Mouse (Mus musculus): ENCODE measurements around the gene Nosip. TPM values are rescaled to one million over a fixed set of nuclear protein-coding genes. Genes with fewer than 3 reads are reported as not detected.
"Not testable (repeated sequence)": the region's sequence is repeated elsewhere in the genome, so short reads cannot be mapped to it uniquely, and the experiment has no call there.

Nosip gene
- polyA plus RNA-seq, 1 experiment from 2014 or later = 57.2 TPM

- H3K27me3 ChIP-seq (replicated peaks; ENCODE audit: control insufficient read depth, insufficient read depth, low read length) = no peaks in the 10 kb centered on the region
- no peak overlapping the region for H3K27ac ChIP-seq (ENCODE audit: low read depth)
- ATAC-seq (replicated peaks; ENCODE audit: low FRiP score, low TSS enrichment, low read depth) (no peak), DNase-seq (ENCODE audit: low spot score) (no peak)
- H3K9me3 ChIP-seq (ENCODE audit: control insufficient read depth, low read length) = no peaks in the 10 kb centered on the region
- H3K4me2 ChIP-seq (ENCODE audit: low read length) = no peak overlapping the region
- no peaks in the 10 kb centered on the region for H3K36me3 ChIP-seq (ENCODE audit: control insufficient read depth, insufficient read depth, low read length)
- 83% methylated on average over 5 of the region's 5 CpGs for WGBS
- H3K4me1 ChIP-seq (replicated peaks; ENCODE audit: control insufficient read depth, insufficient read depth, low read length) = peaks cover 17% of the 10 kb centered on the region
- no peak overlapping the region for H3K9ac ChIP-seq (ENCODE audit: low read length)
- H3K4me3 ChIP-seq (ENCODE audit: low read depth, low read length) = no peak overlapping the region
Observed at GRCm38 (mm10) chr7:45104941-45105340, 42.7 kb downstream of the Nosip start.

- 76% methylated on average over 8 of the region's 8 CpGs for WGBS
- no peaks in the 10 kb centered on the region for H3K27me3 ChIP-seq (replicated peaks; ENCODE audit: control insufficient read depth, insufficient read depth, low read length)
- H3K4me3 ChIP-seq (ENCODE audit: low read depth, low read length) = no peak overlapping the region
- H3K27ac ChIP-seq (ENCODE audit: low read depth) = no peak overlapping the region
- ATAC-seq (replicated peaks; ENCODE audit: low FRiP score, low TSS enrichment, low read depth) (no peak), DNase-seq (ENCODE audit: low spot score) (no peak)
- no peak overlapping the region for H3K9ac ChIP-seq (ENCODE audit: low read length)
- H3K4me2 ChIP-seq (ENCODE audit: low read length) = no peak overlapping the region
- H3K4me1 ChIP-seq (replicated peaks; ENCODE audit: control insufficient read depth, insufficient read depth, low read length) = peaks cover 17% of the 10 kb centered on the region
- no peaks in the 10 kb centered on the region for H3K9me3 ChIP-seq (ENCODE audit: control insufficient read depth, low read length)
- H3K36me3 ChIP-seq (ENCODE audit: control insufficient read depth, insufficient read depth, low read length) = no peaks in the 10 kb centered on the region
Observed at GRCm38 (mm10) chr7:45105491-45105890, 43.3 kb downstream of the Nosip start.

GRCm38 (mm10) chr7:45106441-45106840 is 44.2 kb downstream of the Nosip start:
- ATAC-seq (replicated peaks; ENCODE audit: low FRiP score, low TSS enrichment, low read depth) = no peak
- H3K27me3 ChIP-seq (replicated peaks; ENCODE audit: control insufficient read depth, insufficient read depth, low read length) = no peaks in the 10 kb centered on the region

GRCm38 (mm10) chr7:45107052-45107645 is 44.9 kb downstream of the Nosip start:
- Histone ChIP-seq H3K36me3 (ENCODE audit: control insufficient read depth, insufficient read depth, low read length) (no peaks in the 10 kb centered on the region), H3K4me1 (replicated peaks; ENCODE audit: control insufficient read depth, insufficient read depth, low read length) (peaks cover 17% of the 10 kb centered on the region), H3K4me2 (ENCODE audit: low read length) (no peak overlapping the region), H3K9ac (ENCODE audit: low read length) (no peak overlapping the region), H3K9me3 (ENCODE audit: control insufficient read depth, low read length) (no peaks in the 10 kb centered on the region), H3K4me3 (ENCODE audit: low read depth, low read length) (no peak overlapping the region), H3K27me3 (replicated peaks; ENCODE audit: control insufficient read depth, insufficient read depth, low read length) (no peaks in the 10 kb centered on the region), H3K27ac (ENCODE audit: low read depth) (no peak overlapping the region)
- no peak for ATAC-seq (replicated peaks; ENCODE audit: low FRiP score, low TSS enrichment, low read depth)
- 50% methylated on average over 5 of the region's 5 CpGs for WGBS
- DNase-seq (ENCODE audit: low spot score) = no peak

More at GRCm38 (mm10) chr7:45106441-45106840, 44.2 kb downstream of the Nosip start:
- Histone ChIP-seq H3K27ac (ENCODE audit: low read depth) (no peak overlapping the region), H3K4me3 (ENCODE audit: low read depth, low read length) (no peak overlapping the region), H3K4me1 (replicated peaks; ENCODE audit: control insufficient read depth, insufficient read depth, low read length) (peaks cover 17% of the 10 kb centered on the region), H3K36me3 (ENCODE audit: control insufficient read depth, insufficient read depth, low read length) (no peaks in the 10 kb centered on the region), H3K9ac (ENCODE audit: low read length) (no peak overlapping the region), H3K4me2 (ENCODE audit: low read length) (no peak overlapping the region), H3K9me3 (ENCODE audit: control insufficient read depth, low read length) (no peaks in the 10 kb centered on the region)
- 59% methylated on average over 6 of the region's 6 CpGs for WGBS
- no peak for DNase-seq (ENCODE audit: low spot score)

GRCm38 (mm10) chr7:45110089-45110488 is 47.9 kb downstream of the Nosip start:
- DNase-seq (ENCODE audit: low spot score); H3K4me1 ChIP-seq (replicated peaks; ENCODE audit: control insufficient read depth, insufficient read depth, low read length); H3K9ac ChIP-seq (ENCODE audit: low read length); H3K27me3 ChIP-seq (replicated peaks; ENCODE audit: control insufficient read depth, insufficient read depth, low read length); H3K4me3 ChIP-seq (ENCODE audit: low read depth, low read length); H3K4me2 ChIP-seq (ENCODE audit: low read length); H3K9me3 ChIP-seq (ENCODE audit: control insufficient read depth, low read length); H3K27ac ChIP-seq (ENCODE audit: low read depth); H3K36me3 ChIP-seq (ENCODE audit: control insufficient read depth, insufficient read depth, low read length); ATAC-seq (replicated peaks; ENCODE audit: low FRiP score, low TSS enrichment, low read depth): not testable (repeated sequence)
- WGBS = 85% methylated on average over 4 of the region's 4 CpGs

- Histone ChIP-seq H3K4me1 (replicated peaks; ENCODE audit: control insufficient read depth, insufficient read depth, low read length) (0 out of 2 replicates have a peak, but pooled peaks cover 1% of the 10 kb centered on the region), H3K4me2 (ENCODE audit: low read length) (no peak overlapping the region), H3K36me3 (ENCODE audit: control insufficient read depth, insufficient read depth, low read length) (no peaks in the 10 kb centered on the region), H3K27me3 (replicated peaks; ENCODE audit: control insufficient read depth, insufficient read depth, low read length) (no peaks in the 10 kb centered on the region), H3K27ac (ENCODE audit: low read depth) (no peak overlapping the region), H3K4me3 (ENCODE audit: low read depth, low read length) (no peak overlapping the region), H3K9ac (ENCODE audit: low read length) (no peak overlapping the region), H3K9me3 (ENCODE audit: control insufficient read depth, low read length) (no peaks in the 10 kb centered on the region)
- ATAC-seq (replicated peaks; ENCODE audit: low FRiP score, low TSS enrichment, low read depth) (no peak), DNase-seq (ENCODE audit: low spot score) (no peak)
- 59% methylated on average over 2 of the region's 2 CpGs for WGBS
Observed at GRCm38 (mm10) chr7:45111940-45112339, 49.7 kb downstream of the Nosip start.

- H3K9me3 ChIP-seq (ENCODE audit: control insufficient read depth, low read length) = no peaks in the 10 kb centered on the region
- no peak overlapping the region for H3K4me2 ChIP-seq (ENCODE audit: low read length)
- H3K27ac ChIP-seq (ENCODE audit: low read depth) = no peak overlapping the region
- H3K4me3 ChIP-seq (ENCODE audit: low read depth, low read length) = no peak overlapping the region
- 32% methylated on average over 3 of the region's 3 CpGs for WGBS
- ATAC-seq (replicated peaks; ENCODE audit: low FRiP score, low TSS enrichment, low read depth) (no peak), DNase-seq (ENCODE audit: low spot score) (no peak)
- H3K9ac ChIP-seq (ENCODE audit: low read length) = no peak overlapping the region
- H3K4me1 ChIP-seq (replicated peaks; ENCODE audit: control insufficient read depth, insufficient read depth, low read length) = 0 out of 2 replicates have a peak, but pooled peaks cover 5% of the 10 kb centered on the region
- no peaks in the 10 kb centered on the region for H3K27me3 ChIP-seq (replicated peaks; ENCODE audit: control insufficient read depth, insufficient read depth, low read length)
- no peaks in the 10 kb centered on the region for H3K36me3 ChIP-seq (ENCODE audit: control insufficient read depth, insufficient read depth, low read length)
Observed at GRCm38 (mm10) chr7:45112529-45112928, 50.3 kb downstream of the Nosip start.

- WGBS = 66% methylated on average over 2 of the region's 2 CpGs
- no peaks in the 10 kb centered on the region for H3K9me3 ChIP-seq (ENCODE audit: control insufficient read depth, low read length)
- ATAC-seq (replicated peaks; ENCODE audit: low FRiP score, low TSS enrichment, low read depth) (no peak), DNase-seq (ENCODE audit: low spot score) (no peak)
- H3K9ac ChIP-seq (ENCODE audit: low read length) = no peak overlapping the region
- no peak overlapping the region for H3K27ac ChIP-seq (ENCODE audit: low read depth)
- 0 out of 2 replicates have a peak, but pooled peaks cover 4% of the 10 kb centered on the region for H3K36me3 ChIP-seq (ENCODE audit: control insufficient read depth, insufficient read depth, low read length)
- no peak overlapping the region for H3K4me3 ChIP-seq (ENCODE audit: low read depth, low read length)
- H3K4me2 ChIP-seq (ENCODE audit: low read length) = no peak overlapping the region
- H3K4me1 ChIP-seq (replicated peaks; ENCODE audit: control insufficient read depth, insufficient read depth, low read length) = 0 out of 2 replicates have a peak, but pooled peaks cover 10% of the 10 kb centered on the region
- no peaks in the 10 kb centered on the region for H3K27me3 ChIP-seq (replicated peaks; ENCODE audit: control insufficient read depth, insufficient read depth, low read length)
Observed at GRCm38 (mm10) chr7:45113476-45113875, 51.2 kb downstream of the Nosip start.

- Histone ChIP-seq H3K4me3 (ENCODE audit: low read depth, low read length) (no peak overlapping the region), H3K9me3 (ENCODE audit: control insufficient read depth, low read length) (no peaks in the 10 kb centered on the region), H3K4me2 (ENCODE audit: low read length) (no peak overlapping the region), H3K9ac (ENCODE audit: low read length) (no peak overlapping the region), H3K36me3 (ENCODE audit: control insufficient read depth, insufficient read depth, low read length) (peaks cover 42% of the 10 kb centered on the region), H3K27ac (ENCODE audit: low read depth) (no peak overlapping the region), H3K27me3 (replicated peaks; ENCODE audit: control insufficient read depth, insufficient read depth, low read length) (no peaks in the 10 kb centered on the region), H3K4me1 (replicated peaks; ENCODE audit: control insufficient read depth, insufficient read depth, low read length) (peaks cover 19% of the 10 kb centered on the region; the same call in 1 of the 2 replicates)
- 73% methylated on average over 8 of the region's 8 CpGs for WGBS
- ATAC-seq (replicated peaks; ENCODE audit: low FRiP score, low TSS enrichment, low read depth) = no peak
- DNase-seq (ENCODE audit: low spot score) = no peak
Observed at GRCm38 (mm10) chr7:45117566-45117965, 55.3 kb downstream of the Nosip start.
